Mouse (Mus musculus) CH12.LX (cell line): ENCODE data around the gene Cfi. TPM values are rescaled to one million over a fixed set of nuclear protein-coding genes. Genes with fewer than 3 reads are reported as not detected.

ENCODE experiments used
- DNase-seq: peaks from one replicate; pipeline ENCODE4 v3.0.0-alpha.2; 2013; ENCODE audit errors: extremely low read depth
- H3K27ac ChIP-seq: 2 replicates; pipeline ENCODE4 v1.5.1; 2012; ENCODE audit warnings: low read depth, mild to moderate bottlenecking, control low read depth, moderate library complexity; ENCODE audit not compliant: insufficient read depth
- H3K27me3 ChIP-seq: replicated peaks from 2 replicates; pipeline ENCODE3; 2012; ENCODE audit warnings: inconsistent platforms
- H3K36me3 ChIP-seq, 2 experiments: replicated peaks in 1 of 2; 2 replicates each; pipeline versions ENCODE3 to v1.6.1; 2012; ENCODE audit warnings: inconsistent platforms in 1 of 2, low read length in 1 of 2, mild to moderate bottlenecking in 1 of 2, mixed read lengths in 1 of 2, moderate library complexity in 1 of 2; ENCODE audit not compliant: control insufficient read depth in 1 of 2, insufficient read depth in 1 of 2
- H3K4me1 ChIP-seq, 2 experiments: 2 replicates each; pipeline ENCODE4 v1.6.1; 2012; ENCODE audit warnings: inconsistent platforms in 1 of 2, moderate library complexity in 1 of 2; ENCODE audit not compliant: insufficient read depth in 2 of 2, control insufficient read depth in 1 of 2
- H3K4me2 ChIP-seq: 2 replicates; pipeline ENCODE4 v1.6.1; 2012; ENCODE audit warnings: low read depth, mild to moderate bottlenecking, control low read depth; ENCODE audit not compliant: poor library complexity, insufficient read depth, severe bottlenecking
- H3K4me3 ChIP-seq, 3 experiments: fragments of 150-350 bp in 1 of 3; sonication (generic) in 1 of 3; replicated peaks in 1 of 3; 2 replicates each; pipeline versions ENCODE3 to v1.5.1; 2011 to 2012; ENCODE audit warnings: low read depth in 2 of 3, low read length in 2 of 3, mild to moderate bottlenecking in 2 of 3, moderate library complexity in 2 of 3, control low read depth in 1 of 3, improper control_type of control experiment in 1 of 3, inconsistent platforms in 1 of 3, mixed read lengths in 1 of 3; ENCODE audit not compliant: poor library complexity in 1 of 3
- H3K79me2 ChIP-seq: replicated peaks from 2 replicates; pipeline ENCODE4 v1.6.1; 2012; ENCODE audit warnings: mild to moderate bottlenecking, moderate library complexity; ENCODE audit not compliant: control insufficient read depth, poor library complexity, insufficient read depth, severe bottlenecking; ENCODE audit errors: extremely low read depth
- H3K9ac ChIP-seq: 2 replicates; pipeline ENCODE4 v1.6.1; 2012; ENCODE audit warnings: low read depth, mild to moderate bottlenecking, control low read depth, moderate library complexity; ENCODE audit not compliant: insufficient read depth
- H3K9me3 ChIP-seq: replicated peaks from 2 replicates; pipeline ENCODE3; 2012; ENCODE audit warnings: low read length, inconsistent platforms, mixed read lengths
- BHLHE40 ChIP-seq: IDR thresholded peaks from 2 replicates; pipeline ENCODE4 v1.6.1; 2011; ENCODE audit warnings: mild to moderate bottlenecking, low read depth, low read length, improper control_type of control experiment
- CHD1 ChIP-seq: IDR thresholded peaks from 2 replicates; pipeline ENCODE4 v1.6.1; 2012; ENCODE audit warnings: low read depth, low read length, improper control_type of control experiment, inconsistent platforms
- CHD2 ChIP-seq: IDR thresholded peaks from 2 replicates; pipeline ENCODE4 v1.6.1; 2011; ENCODE audit warnings: low read length, improper control_type of control experiment
- CTCF ChIP-seq, 2 experiments: IDR thresholded peaks in 1 of 2; conservative IDR thresholded peaks in 1 of 2; 2 replicates each; pipeline ENCODE4 v1.5.1; 2011 to 2012; ENCODE audit warnings: low read depth in 2 of 2, low read length in 2 of 2, improper control_type of control experiment in 1 of 2, inconsistent platforms in 1 of 2, mild to moderate bottlenecking in 1 of 2, moderate library complexity in 1 of 2
- HCFC1 ChIP-seq: IDR thresholded peaks from 2 replicates; pipeline ENCODE4 v1.6.1; 2012; ENCODE audit warnings: low read depth, mild to moderate bottlenecking, inconsistent platforms, low read length, improper control_type of control experiment
- IRF4 ChIP-seq: IDR thresholded peaks from 2 replicates; pipeline ENCODE4 v1.6.1; 2014; ENCODE audit warnings: low read depth, mild to moderate bottlenecking, inconsistent platforms, low read length, improper control_type of control experiment
- JUN ChIP-seq: IDR thresholded peaks from 2 replicates; pipeline ENCODE4 v1.6.1; 2011; ENCODE audit warnings: low read depth, mild to moderate bottlenecking, low read length, improper control_type of control experiment, moderate library complexity; ENCODE audit not compliant: insufficient read depth
- JUND ChIP-seq: conservative IDR thresholded peaks from 2 replicates; pipeline ENCODE4 v1.6.1; 2011; ENCODE audit warnings: low read depth, low read length, improper control_type of control experiment
- KAT2A ChIP-seq: IDR thresholded peaks from 2 replicates; pipeline ENCODE4 v1.6.1; 2012; ENCODE audit warnings: low read length, improper control_type of control experiment, inconsistent platforms; ENCODE audit not compliant: insufficient replicate concordance
- MAX ChIP-seq: IDR thresholded peaks from 2 replicates; pipeline ENCODE4 v1.6.1; 2011; ENCODE audit warnings: low read length, improper control_type of control experiment
- MAZ ChIP-seq: IDR thresholded peaks from 2 replicates; pipeline ENCODE4 v1.6.1; 2012; ENCODE audit warnings: low read depth, mild to moderate bottlenecking, inconsistent platforms, low read length, improper control_type of control experiment, moderate library complexity
- MXI1 ChIP-seq: IDR thresholded peaks from 2 replicates; pipeline ENCODE4 v1.6.1; 2011; ENCODE audit warnings: mild to moderate bottlenecking, low read depth, low read length, improper control_type of control experiment
- MYC ChIP-seq: IDR thresholded peaks from 2 replicates; pipeline ENCODE4 v1.6.1; 2011; ENCODE audit warnings: low read depth, mild to moderate bottlenecking, improper control_type of control experiment, low read length
- NRF1 ChIP-seq: IDR thresholded peaks from 2 replicates; pipeline ENCODE4 v1.6.1; 2014; ENCODE audit warnings: low read depth, mild to moderate bottlenecking, inconsistent platforms, low read length, improper control_type of control experiment, moderate library complexity
- PAX5 ChIP-seq: IDR thresholded peaks from 2 replicates; pipeline ENCODE4 v1.6.1; 2012; ENCODE audit warnings: low read length, inconsistent platforms, mixed read lengths
- RAD21 ChIP-seq: IDR thresholded peaks from 2 replicates; pipeline ENCODE4 v1.6.1; 2011; ENCODE audit warnings: low read depth, mild to moderate bottlenecking, low read length, improper control_type of control experiment, moderate library complexity
- RCOR1 ChIP-seq: conservative IDR thresholded peaks from 2 replicates; pipeline ENCODE4 v1.6.1; 2012; ENCODE audit warnings: low read depth, mild to moderate bottlenecking, inconsistent platforms, low read length, improper control_type of control experiment
- SIN3A ChIP-seq: IDR thresholded peaks from 2 replicates; pipeline ENCODE4 v1.6.1; 2012; ENCODE audit warnings: low read length, improper control_type of control experiment, inconsistent platforms
- TBP ChIP-seq: conservative IDR thresholded peaks from 2 replicates; pipeline ENCODE4 v1.6.1; 2011; ENCODE audit warnings: low read depth, low read length, improper control_type of control experiment
- UBTF ChIP-seq: IDR thresholded peaks from 2 replicates; pipeline ENCODE4 v1.6.1; 2012; ENCODE audit warnings: low read depth, mild to moderate bottlenecking, inconsistent platforms, low read length, improper control_type of control experiment, moderate library complexity
- USF1 ChIP-seq: IDR thresholded peaks from 2 replicates; pipeline ENCODE4 v1.6.1; 2014; ENCODE audit warnings: low read depth, mild to moderate bottlenecking, inconsistent platforms, low read length, improper control_type of control experiment
- ZC3H11A ChIP-seq: IDR thresholded peaks from 2 replicates; pipeline ENCODE4 v1.6.1; 2012; ENCODE audit warnings: low read depth, mild to moderate bottlenecking, inconsistent platforms, low read length, improper control_type of control experiment
- ZMIZ1 ChIP-seq: IDR thresholded peaks from 2 replicates; pipeline ENCODE4 v1.6.1; 2012; ENCODE audit warnings: low read depth, mild to moderate bottlenecking, inconsistent platforms, low read length, improper control_type of control experiment
- dilution Hi-C: fragments of 300-500 bp; cut with MboI; formaldehyde crosslinking; loops from 2 replicates; pipeline ENCODE4 v1.14.3; 2020; ENCODE audit warnings: low sequenced_read_pairs; ENCODE audit not compliant: extremely low pct_unique_long_range_greater_than_20kb, extremely low pct_ligation_motif_present
- in situ Hi-C: fragments of 300-500 bp; cut with MboI; formaldehyde crosslinking; loops from 3 replicates; pipeline ENCODE4 v1.14.3; 2019; ENCODE audit warnings: low sequenced_read_pairs, low pct_ligation_motif_present, low pct_unique_long_range_greater_than_20kb, mixed read lengths
- polyA plus RNA-seq: library from polyadenylated mRNA; unstranded; fragments of >175 nt; gene quantifications from 2 replicates; pipeline ENCODE4 v1.2.1, GENCODE M21; 2012; ENCODE audit warnings: low read depth; ENCODE audit not compliant: insufficient read length
- total RNA-seq, 2 experiments: library from RNA; depleted of rRNA; stranded (reverse); fragments of 300-350 nt in 1 of 2; fragments of >200 nt in 1 of 2; gene quantifications; 2 replicates each; pipeline ENCODE4 v1.2.3; 2012 to 2014

The Cfi gene
- total and polyA plus RNA-seq, 3 experiments: 0.04 to 0.14 TPM; not detected in 1

- TF ChIP-seq PAX5 (no peak), MAZ (no peak), KAT2A (no peak), IRF4 (no peak), MYC (no peak), JUN (no peak)
These were observed 82.8 kb downstream of the Cfi start (continued) for GRCm38 (mm10) chr3:129918434-129918833.

GRCm38 (mm10) chr3:129923581-129923980, 87.9 kb downstream of the Cfi start:
- H3K27ac ChIP-seq: no peak overlapping the region
- no peak for DNase-seq
- peaks cover 3 to 9% of the 10 kb centered on the region in 2 experiments for H3K4me1 ChIP-seq
- no peaks in the 10 kb centered on the region for H3K27me3 ChIP-seq
- no peak overlapping the region for H3K4me2 ChIP-seq
- no peaks in the 10 kb centered on the region for H3K79me2 ChIP-seq
- no peak for TF ChIP-seq NRF1
- TF ChIP-seq RCOR1: no peak
- TF ChIP-seq RAD21: no peak
- no peak for TF ChIP-seq KAT2A
- no peak for TF ChIP-seq ZMIZ1
- TF ChIP-seq CHD1: no peak
- TF ChIP-seq TBP: no peak
- no peak for TF ChIP-seq ZC3H11A
- TF ChIP-seq SIN3A: no peak
- TF ChIP-seq PAX5: no peak
- no peak for TF ChIP-seq MAX
- no peak for TF ChIP-seq CHD2
- TF ChIP-seq MYC: no peak
- no peak for TF ChIP-seq JUND
- no peak for TF ChIP-seq USF1
- no peak for TF ChIP-seq HCFC1
- no peak for TF ChIP-seq CTCF (conservative IDR thresholded peaks at IDR 0.05 in 1 of 2, IDR thresholded peaks at IDR 0.05 in 1 of 2; ENCODE audit: low read depth in 2 of 2, low read length in 2 of 2)
- no peak for TF ChIP-seq UBTF
- no peak for TF ChIP-seq MXI1
- no peak for TF ChIP-seq BHLHE40
- H3K4me3 ChIP-seq: no peak overlapping the region
- no peak overlapping the region for H3K9ac ChIP-seq
- in situ Hi-C loops: loop anchor here (25.0 kb wide), 1 partner anchor 764 kb away; no protein-coding TSS in a partner anchor
- H3K9me3 ChIP-seq: no peaks in the 10 kb centered on the region
- H3K36me3 ChIP-seq: no peaks in the 10 kb centered on the region
- dilution Hi-C loops: no loop called here

Other genes starting within 250 kb of the Cfi start
- 2.6 and 3.9 TPM in 2 replicates for gene Egf, start 80.6 kb upstream of the Cfi start, total RNA-seq (2012; rRNA removed)
- 2.3 and 2.7 TPM in 2 replicates for gene Egf, start 80.6 kb upstream of the Cfi start, total RNA-seq (2014; rRNA removed)
- gene Egf, start 80.6 kb upstream of the Cfi start, polyA plus RNA-seq: 3.4 and 4.1 TPM in 2 replicates
- gene Lrit3, start 31.9 kb upstream of the Cfi start, total RNA-seq (2012; rRNA removed): not detected in 2 replicates
- not detected in 2 replicates for gene Lrit3, start 31.9 kb upstream of the Cfi start, total RNA-seq (2014; rRNA removed)
- gene Lrit3, start 31.9 kb upstream of the Cfi start, polyA plus RNA-seq: not detected in 2 replicates
- 0.08 and 0.17 TPM in 2 replicates for gene Rrh, start 13.3 kb upstream of the Cfi start, total RNA-seq (2012; rRNA removed)
- gene Rrh, start 13.3 kb upstream of the Cfi start, total RNA-seq (2014; rRNA removed): not detected in 2 replicates
- 0.14 and 0.30 TPM in 2 replicates for gene Rrh, start 13.3 kb upstream of the Cfi start, polyA plus RNA-seq
- gene Gar1, start 4.5 kb upstream of the Cfi start, total RNA-seq (2012; rRNA removed): 90.7 and 111 TPM in 2 replicates
- gene Gar1, start 4.5 kb upstream of the Cfi start, total RNA-seq (2014; rRNA removed): 45.7 and 47.3 TPM in 2 replicates
- 363 and 381 TPM in 2 replicates for gene Gar1, start 4.5 kb upstream of the Cfi start, polyA plus RNA-seq
- gene Pla2g12a, start 42.7 kb downstream of the Cfi start, total RNA-seq (2012; rRNA removed): 38.4 and 50.2 TPM in 2 replicates
- 78.3 and 81.6 TPM in 2 replicates for gene Pla2g12a, start 42.7 kb downstream of the Cfi start, total RNA-seq (2014; rRNA removed)
- 58.6 and 62.1 TPM in 2 replicates for gene Pla2g12a, start 42.7 kb downstream of the Cfi start, polyA plus RNA-seq
- gene Casp6, start 65.5 kb downstream of the Cfi start, total RNA-seq (2012; rRNA removed): 6.0 and 10.5 TPM in 2 replicates
- gene Casp6, start 65.5 kb downstream of the Cfi start, total RNA-seq (2014; rRNA removed): 14.4 and 15.3 TPM in 2 replicates
- 26.2 and 31.7 TPM in 2 replicates for gene Casp6, start 65.5 kb downstream of the Cfi start, polyA plus RNA-seq
- 1.4 and 3.7 TPM in 2 replicates for gene Mcub, start 134.3 kb downstream of the Cfi start, total RNA-seq (2012; rRNA removed)
- 3.8 and 4.1 TPM in 2 replicates for gene Mcub, start 134.3 kb downstream of the Cfi start, total RNA-seq (2014; rRNA removed)
- gene Mcub, start 134.3 kb downstream of the Cfi start, polyA plus RNA-seq: 1.3 and 2.9 TPM in 2 replicates
- gene Sec24b, start 225.7 kb downstream of the Cfi start, total RNA-seq (2012; rRNA removed): 26.6 and 31.2 TPM in 2 replicates
- gene Sec24b, start 225.7 kb downstream of the Cfi start, total RNA-seq (2014; rRNA removed): 10.4 and 14.3 TPM in 2 replicates
- 38.7 and 50.6 TPM in 2 replicates for gene Sec24b, start 225.7 kb downstream of the Cfi start, polyA plus RNA-seq